Mouse (Mus musculus): ENCODE data around the gene Gadd45gip1. TPM values are rescaled to one million over a fixed set of nuclear protein-coding genes. Genes with fewer than 3 reads are reported as not detected.
A peak's percentile ranks its signal among the peaks of the same experiment; 100 is the strongest.

Gadd45gip1 gene
- polyA plus RNA-seq, 1 experiment from 2014 or later = 49.5 TPM

- peaks cover 45% of the 10 kb centered on the region for H3K27me3 ChIP-seq (ENCODE audit: control insufficient read depth, insufficient read depth, low read length)
- peak overlapping the region; percentile 37 for H3K4me2 ChIP-seq (ENCODE audit: low read depth, low read length)
- ATAC-seq (ENCODE audit: insufficient read depth, low FRiP score) = no peak
- no peaks in the 10 kb centered on the region for H3K36me3 ChIP-seq (ENCODE audit: control insufficient read depth, insufficient read depth, low read length)
- peak overlapping the region; percentile 13; the same call in 1 of the 2 replicates for H3K4me3 ChIP-seq (replicated peaks; ENCODE audit: low read length)
- WGBS = 49% methylated on average over 11 of the region's 11 CpGs
- no peak overlapping the region for H3K27ac ChIP-seq (ENCODE audit: low read length)
- peaks cover 64% of the 10 kb centered on the region for H3K4me1 ChIP-seq (ENCODE audit: control insufficient read depth, insufficient read depth, low read length)
- no peaks in the 10 kb centered on the region for H3K9me3 ChIP-seq (replicated peaks; ENCODE audit: control insufficient read depth, low read length)
- peak overlapping the region; percentile 60; the same call in 1 of the 2 replicates for H3K9ac ChIP-seq (ENCODE audit: low read length)
These were observed 44.4 kb upstream of the Gadd45gip1 start for GRCm38 (mm10) chr8:84786801-84787467.

GRCm38 (mm10) chr8:84787523-84788302, 43.6 kb upstream of the Gadd45gip1 start:
- no peak overlapping the region for H3K9ac ChIP-seq (ENCODE audit: low read length)
- H3K27me3 ChIP-seq (ENCODE audit: control insufficient read depth, insufficient read depth, low read length) = peaks cover 37% of the 10 kb centered on the region
- no peak for ATAC-seq (ENCODE audit: insufficient read depth, low FRiP score)
- no peak overlapping the region for H3K4me2 ChIP-seq (ENCODE audit: low read depth, low read length)
- no peak overlapping the region for H3K27ac ChIP-seq (ENCODE audit: low read length)
- no peaks in the 10 kb centered on the region for H3K9me3 ChIP-seq (replicated peaks; ENCODE audit: control insufficient read depth, low read length)
- no peak overlapping the region for H3K4me3 ChIP-seq (replicated peaks; ENCODE audit: low read length)
- H3K4me1 ChIP-seq (ENCODE audit: control insufficient read depth, insufficient read depth, low read length) = peaks cover 65% of the 10 kb centered on the region
- H3K36me3 ChIP-seq (ENCODE audit: control insufficient read depth, insufficient read depth, low read length) = no peaks in the 10 kb centered on the region
- WGBS = 58% methylated on average over 14 of the region's 14 CpGs

- Histone ChIP-seq H3K36me3 (ENCODE audit: control insufficient read depth, insufficient read depth, low read length) (no peaks in the 10 kb centered on the region), H3K27me3 (ENCODE audit: control insufficient read depth, insufficient read depth, low read length) (peaks cover 29% of the 10 kb centered on the region), H3K4me1 (ENCODE audit: control insufficient read depth, insufficient read depth, low read length) (peaks cover 76% of the 10 kb centered on the region), H3K4me3 (replicated peaks; ENCODE audit: low read length) (no peak overlapping the region), H3K27ac (ENCODE audit: low read length) (peak overlapping the region; percentile 35; the same call in 1 of the 2 replicates), H3K4me2 (ENCODE audit: low read depth, low read length) (peak overlapping the region; percentile 41), H3K9ac (ENCODE audit: low read length) (peak overlapping the region; percentile 8; the same call in 1 of the 2 replicates), H3K9me3 (replicated peaks; ENCODE audit: control insufficient read depth, low read length) (no peaks in the 10 kb centered on the region)
- WGBS = 18% methylated on average over 11 of the region's 11 CpGs
- ATAC-seq (ENCODE audit: insufficient read depth, low FRiP score) = no peak
These were observed 42.4 kb upstream of the Gadd45gip1 start for GRCm38 (mm10) chr8:84788896-84789295.

- Histone ChIP-seq H3K4me3 (replicated peaks; ENCODE audit: low read length) (no peak overlapping the region), H3K9me3 (replicated peaks; ENCODE audit: control insufficient read depth, low read length) (no peaks in the 10 kb centered on the region), H3K4me1 (ENCODE audit: control insufficient read depth, insufficient read depth, low read length) (peaks cover 78% of the 10 kb centered on the region), H3K27me3 (ENCODE audit: control insufficient read depth, insufficient read depth, low read length) (peaks cover 25% of the 10 kb centered on the region), H3K4me2 (ENCODE audit: low read depth, low read length) (peak overlapping the region; percentile 41), H3K36me3 (ENCODE audit: control insufficient read depth, insufficient read depth, low read length) (no peaks in the 10 kb centered on the region), H3K27ac (ENCODE audit: low read length) (peak overlapping the region; percentile 35; the same call in 1 of the 2 replicates), H3K9ac (ENCODE audit: low read length) (peak overlapping the region; percentile 8; the same call in 1 of the 2 replicates)
- WGBS = 61% methylated on average over 5 of the region's 5 CpGs
- no peak for ATAC-seq (ENCODE audit: insufficient read depth, low FRiP score)
These were observed 42.0 kb upstream of the Gadd45gip1 start for GRCm38 (mm10) chr8:84789345-84789744.

- Histone ChIP-seq H3K4me2 (ENCODE audit: low read depth, low read length) (no peak overlapping the region), H3K36me3 (ENCODE audit: control insufficient read depth, insufficient read depth, low read length) (no peaks in the 10 kb centered on the region), H3K9ac (ENCODE audit: low read length) (no peak overlapping the region), H3K27me3 (ENCODE audit: control insufficient read depth, insufficient read depth, low read length) (peaks cover 19% of the 10 kb centered on the region), H3K9me3 (replicated peaks; ENCODE audit: control insufficient read depth, low read length) (no peaks in the 10 kb centered on the region), H3K4me3 (replicated peaks; ENCODE audit: low read length) (no peak overlapping the region), H3K27ac (ENCODE audit: low read length) (no peak overlapping the region), H3K4me1 (ENCODE audit: control insufficient read depth, insufficient read depth, low read length) (peaks cover 78% of the 10 kb centered on the region)
- no peak for ATAC-seq (ENCODE audit: insufficient read depth, low FRiP score)
- 75% methylated on average over 9 of the region's 9 CpGs for WGBS
These were observed 41.4 kb upstream of the Gadd45gip1 start for GRCm38 (mm10) chr8:84789855-84790486.

GRCm38 (mm10) chr8:84790537-84790936, 40.8 kb upstream of the Gadd45gip1 start:
- no peaks in the 10 kb centered on the region for H3K9me3 ChIP-seq (replicated peaks; ENCODE audit: control insufficient read depth, low read length)
- no peak for ATAC-seq (ENCODE audit: insufficient read depth, low FRiP score)
- WGBS = 62% methylated on average over 2 of the region's 2 CpGs
- H3K4me3 ChIP-seq (replicated peaks; ENCODE audit: low read length) = no peak overlapping the region
- H3K4me2 ChIP-seq (ENCODE audit: low read depth, low read length) = no peak overlapping the region
- peaks cover 17% of the 10 kb centered on the region for H3K27me3 ChIP-seq (ENCODE audit: control insufficient read depth, insufficient read depth, low read length)
- peaks cover 74% of the 10 kb centered on the region for H3K4me1 ChIP-seq (ENCODE audit: control insufficient read depth, insufficient read depth, low read length)
- H3K9ac ChIP-seq (ENCODE audit: low read length) = peak overlapping the region; percentile 27; the same call in 1 of the 2 replicates
- no peaks in the 10 kb centered on the region for H3K36me3 ChIP-seq (ENCODE audit: control insufficient read depth, insufficient read depth, low read length)
- H3K27ac ChIP-seq (ENCODE audit: low read length) = no peak overlapping the region

GRCm38 (mm10) chr8:84792429-84792947, 38.8 kb upstream of the Gadd45gip1 start:
- H3K9me3 ChIP-seq (replicated peaks; ENCODE audit: control insufficient read depth, low read length) = no peaks in the 10 kb centered on the region
- no peak overlapping the region for H3K4me2 ChIP-seq (ENCODE audit: low read depth, low read length)
- no peak overlapping the region for H3K27ac ChIP-seq (ENCODE audit: low read length)
- H3K4me3 ChIP-seq (replicated peaks; ENCODE audit: low read length) = no peak overlapping the region
- no peak overlapping the region for H3K9ac ChIP-seq (ENCODE audit: low read length)
- peaks cover 7% of the 10 kb centered on the region; the same call in 1 of the 2 replicates for H3K27me3 ChIP-seq (ENCODE audit: control insufficient read depth, insufficient read depth, low read length)
- 76% methylated on average over 12 of the region's 12 CpGs for WGBS
- H3K4me1 ChIP-seq (ENCODE audit: control insufficient read depth, insufficient read depth, low read length) = peaks cover 55% of the 10 kb centered on the region
- no peak for ATAC-seq (ENCODE audit: insufficient read depth, low FRiP score)
- no peaks in the 10 kb centered on the region for H3K36me3 ChIP-seq (ENCODE audit: control insufficient read depth, insufficient read depth, low read length)

GRCm38 (mm10) chr8:84793134-84793533, 38.2 kb upstream of the Gadd45gip1 start:
- H3K4me2 ChIP-seq (ENCODE audit: low read depth, low read length) = 0 out of 2 replicates have a peak overlapping the region, but pooled peaks have one; percentile 36
- no peak for ATAC-seq (ENCODE audit: insufficient read depth, low FRiP score)
- H3K27me3 ChIP-seq (ENCODE audit: control insufficient read depth, insufficient read depth, low read length) = 0 out of 2 replicates have a peak, but pooled peaks cover 4% of the 10 kb centered on the region
- H3K4me3 ChIP-seq (replicated peaks; ENCODE audit: low read length) = no peak overlapping the region
- WGBS = 81% methylated on average over 9 of the region's 9 CpGs
- no peak overlapping the region; the same call in 1 of the 2 replicates for H3K9ac ChIP-seq (ENCODE audit: low read length)
- H3K36me3 ChIP-seq (ENCODE audit: control insufficient read depth, insufficient read depth, low read length) = no peaks in the 10 kb centered on the region
- H3K9me3 ChIP-seq (replicated peaks; ENCODE audit: control insufficient read depth, low read length) = no peaks in the 10 kb centered on the region
- no peak overlapping the region for H3K27ac ChIP-seq (ENCODE audit: low read length)
- H3K4me1 ChIP-seq (ENCODE audit: control insufficient read depth, insufficient read depth, low read length) = peaks cover 62% of the 10 kb centered on the region
